Mouse (Mus musculus) spleen, postnatal 36 days (tissue): ENCODE data around the gene Ptpn5.

Experiments used
- DNase-seq, 2 experiments: peaks; one replicate each; pipeline ENCODE4 v3.0.0; 2022; ENCODE audit warnings: low spot score in 2 of 2, mixed read lengths in 1 of 2

Ptpn5 gene

GRCm38 (mm10) chr7:47133331-47133730 lies at the start of gene Ptpn5:
TSS of gene Ptpn5 (minus strand) at chr7:47133684.
- no peak for DNase-seq

- no peak for DNase-seq
Measured at GRCm38 (mm10) chr7:47170814-47171213, 37.3 kb upstream of the Ptpn5 start.

GRCm38 (mm10) chr7:47165028-47165427 lies 31.5 kb upstream of the Ptpn5 start:
- no peak for DNase-seq

GRCm38 (mm10) chr7:47163203-47163602 lies 29.7 kb upstream of the Ptpn5 start:
- no peak for DNase-seq

GRCm38 (mm10) chr7:47158451-47158850 lies 25.0 kb upstream of the Ptpn5 start:
- no peak for DNase-seq

- peak; percentile 25 to 31 for DNase-seq
Measured at GRCm38 (mm10) chr7:47157743-47158142, 24.3 kb upstream of the Ptpn5 start.

GRCm38 (mm10) chr7:47155849-47156248 lies 22.4 kb upstream of the Ptpn5 start:
- no peak for DNase-seq

GRCm38 (mm10) chr7:47155396-47155795 lies 21.9 kb upstream of the Ptpn5 start:
- no peak for DNase-seq

- DNase-seq: peak in 1 of 2 experiments; percentile 44
Measured at GRCm38 (mm10) chr7:47150420-47151061, 17.1 kb upstream of the Ptpn5 start.

GRCm38 (mm10) chr7:47148298-47148697 lies 14.8 kb upstream of the Ptpn5 start:
- DNase-seq: no peak

- peak; percentile 45 to 50 for DNase-seq
Measured at GRCm38 (mm10) chr7:47146034-47146812, 12.7 kb upstream of the Ptpn5 start.

GRCm38 (mm10) chr7:47144299-47144698 lies 10.8 kb upstream of the Ptpn5 start:
- DNase-seq: no peak

- no peak for DNase-seq
Measured at GRCm38 (mm10) chr7:47139823-47140325, 6.4 kb upstream of the Ptpn5 start.

- no peak for DNase-seq
Measured at GRCm38 (mm10) chr7:47134570-47134969, 1.1 kb upstream of the Ptpn5 start.

- no peak for DNase-seq
Measured at GRCm38 (mm10) chr7:47132931-47133260, 588 bp downstream of the Ptpn5 start.

GRCm38 (mm10) chr7:47132180-47132930 lies 1.1 kb downstream of the Ptpn5 start:
- no peak for DNase-seq

- DNase-seq: no peak
Measured at GRCm38 (mm10) chr7:47131840-47132179, 1.7 kb downstream of the Ptpn5 start.

- no peak for DNase-seq
Measured at GRCm38 (mm10) chr7:47131258-47131657, 2.2 kb downstream of the Ptpn5 start.

GRCm38 (mm10) chr7:47122026-47122425 lies 11.5 kb downstream of the Ptpn5 start:
- DNase-seq: peak in 1 of 2 experiments; percentile 12

GRCm38 (mm10) chr7:47116666-47117065 lies 16.8 kb downstream of the Ptpn5 start:
- no peak for DNase-seq

- DNase-seq: no peak
Measured at GRCm38 (mm10) chr7:47115491-47115890, 18.0 kb downstream of the Ptpn5 start.

- DNase-seq: no peak
Measured at GRCm38 (mm10) chr7:47113383-47113782, 20.1 kb downstream of the Ptpn5 start.

GRCm38 (mm10) chr7:47112036-47112435 lies 21.4 kb downstream of the Ptpn5 start:
- DNase-seq: no peak
